Mouse (Mus musculus): ENCODE results near the gene Cdk19.
"Not testable (repeated sequence)": the region's sequence is repeated elsewhere in the genome, so short reads cannot be mapped to it uniquely, and the experiment has no call there.

The Cdk19 gene

GRCm38 (mm10) chr10:40489086-40489796 is 149.9 kb downstream of the Cdk19 start:
- DNase-seq (ENCODE audit: low spot score) = no peak

GRCm38 (mm10) chr10:40491131-40491530 is 151.8 kb downstream of the Cdk19 start:
- no peak for DNase-seq (ENCODE audit: low spot score)

GRCm38 (mm10) chr10:40491748-40492147 is 152.4 kb downstream of the Cdk19 start:
- no peak for DNase-seq (ENCODE audit: low spot score)

GRCm38 (mm10) chr10:40494181-40495162 is 155.1 kb downstream of the Cdk19 start:
- no peak for DNase-seq (ENCODE audit: low spot score)

GRCm38 (mm10) chr10:40497301-40498041 is 158.1 kb downstream of the Cdk19 start:
- DNase-seq (ENCODE audit: low spot score) = no peak

- no peak for DNase-seq (ENCODE audit: low spot score)
These were observed 159.1 kb downstream of the Cdk19 start for GRCm38 (mm10) chr10:40498426-40498825.

GRCm38 (mm10) chr10:40499314-40500252 is 160.2 kb downstream of the Cdk19 start:
- DNase-seq (ENCODE audit: low spot score) = peak; percentile 60

- DNase-seq (ENCODE audit: low spot score) = no peak
These were observed 161.4 kb downstream of the Cdk19 start for GRCm38 (mm10) chr10:40500723-40501245.

- no peak for DNase-seq (ENCODE audit: low spot score)
These were observed 163.4 kb downstream of the Cdk19 start for GRCm38 (mm10) chr10:40502734-40503133.

- no peak for DNase-seq (ENCODE audit: low spot score)
These were observed 171.0 kb downstream of the Cdk19 start for GRCm38 (mm10) chr10:40510356-40510755.

GRCm38 (mm10) chr10:40511221-40511677 is 171.9 kb downstream of the Cdk19 start:
- DNase-seq (ENCODE audit: low spot score) = no peak

- DNase-seq (ENCODE audit: low spot score) = no peak
These were observed 172.8 kb downstream of the Cdk19 start for GRCm38 (mm10) chr10:40512185-40512584.

- not testable (repeated sequence) for DNase-seq (ENCODE audit: low spot score)
These were observed 173.6 kb downstream of the Cdk19 start for GRCm38 (mm10) chr10:40512996-40513395.

GRCm38 (mm10) chr10:40515225-40515681 is 175.9 kb downstream of the Cdk19 start:
- DNase-seq (ENCODE audit: low spot score) = peak; percentile 28

- peak; percentile 39 for DNase-seq (ENCODE audit: low spot score)
These were observed 177.1 kb downstream of the Cdk19 start for GRCm38 (mm10) chr10:40516421-40516820.

- DNase-seq (ENCODE audit: low spot score) = peak; percentile 69
These were observed 180.2 kb downstream of the Cdk19 start for GRCm38 (mm10) chr10:40519586-40519985.

- peak; percentile 27 for DNase-seq (ENCODE audit: low spot score)
These were observed 182.2 kb downstream of the Cdk19 start for GRCm38 (mm10) chr10:40521579-40521978.

- peak; percentile 42 for DNase-seq (ENCODE audit: low spot score)
These were observed 184.1 kb downstream of the Cdk19 start for GRCm38 (mm10) chr10:40523312-40523975.

GRCm38 (mm10) chr10:40524032-40524806 is 184.9 kb downstream of the Cdk19 start:
- DNase-seq (ENCODE audit: low spot score) = peak; percentile 31

Data from testis, postnatal 10 days (tissue).